Mouse (Mus musculus) adrenal gland, postnatal 36 days (tissue): Measurements from ENCODE around the gene Tmem50a. TPM values are rescaled to one million over a fixed set of nuclear protein-coding genes. Genes with fewer than 3 reads are reported as not detected.
A peak's percentile ranks its signal among the peaks of the same experiment; 100 is the strongest.

ENCODE experiments used
- DNase-seq, 2 experiments: peaks; one replicate each; pipeline ENCODE4 v3.0.0; 2021; ENCODE audit warnings: mixed read lengths in 1 of 2
- long read RNA-seq, 2 experiments: library from polyadenylated mRNA; stranded (forward); transcript quantifications; one replicate each; pipeline ENCODE4 v2.0.0; 2021; ENCODE audit warnings: borderline sequencing depth in 2 of 2
- total RNA-seq, 2 experiments: library from RNA; stranded (reverse); gene quantifications; 2 replicates each; pipeline ENCODE4 v1.2.3; 2021

Tmem50a gene
- 100 to 1,000 TPM; 229 to 405 TPM for total RNA-seq
- long read RNA-seq, experiment 1, transcript Tmem50a-201 (7 exons, 1,204 nt), result major isoform, 443 of 529 reads
- long read RNA-seq, experiment 1, transcript Tmem50a-202 (7 exons, 719 nt), result minor isoform, 21 of 529 reads
- long read RNA-seq, experiment 1, partial matches to known transcripts, result 9 of 529 reads
- long read RNA-seq, experiment 1, other reads (novel, unspliced or antisense), result 56 of 529 reads
- long read RNA-seq, experiment 2, transcript Tmem50a-202 (7 exons, 719 nt), result minor isoform, 5 of 115 reads
- long read RNA-seq, experiment 2, transcript Tmem50a-201 (7 exons, 1,204 nt), result major isoform, 99 of 115 reads
- long read RNA-seq, experiment 2, partial matches to known transcripts, result 2 of 115 reads
- long read RNA-seq, experiment 2, other reads (novel, unspliced or antisense), result 9 of 115 reads

GRCm38 (mm10) chr4:134914864-134915209 is at the start of gene Tmem50a:
Gene Tmem50a (minus strand): TSS chr4:134915024.
- peak; percentile 98 for DNase-seq

DNA sequence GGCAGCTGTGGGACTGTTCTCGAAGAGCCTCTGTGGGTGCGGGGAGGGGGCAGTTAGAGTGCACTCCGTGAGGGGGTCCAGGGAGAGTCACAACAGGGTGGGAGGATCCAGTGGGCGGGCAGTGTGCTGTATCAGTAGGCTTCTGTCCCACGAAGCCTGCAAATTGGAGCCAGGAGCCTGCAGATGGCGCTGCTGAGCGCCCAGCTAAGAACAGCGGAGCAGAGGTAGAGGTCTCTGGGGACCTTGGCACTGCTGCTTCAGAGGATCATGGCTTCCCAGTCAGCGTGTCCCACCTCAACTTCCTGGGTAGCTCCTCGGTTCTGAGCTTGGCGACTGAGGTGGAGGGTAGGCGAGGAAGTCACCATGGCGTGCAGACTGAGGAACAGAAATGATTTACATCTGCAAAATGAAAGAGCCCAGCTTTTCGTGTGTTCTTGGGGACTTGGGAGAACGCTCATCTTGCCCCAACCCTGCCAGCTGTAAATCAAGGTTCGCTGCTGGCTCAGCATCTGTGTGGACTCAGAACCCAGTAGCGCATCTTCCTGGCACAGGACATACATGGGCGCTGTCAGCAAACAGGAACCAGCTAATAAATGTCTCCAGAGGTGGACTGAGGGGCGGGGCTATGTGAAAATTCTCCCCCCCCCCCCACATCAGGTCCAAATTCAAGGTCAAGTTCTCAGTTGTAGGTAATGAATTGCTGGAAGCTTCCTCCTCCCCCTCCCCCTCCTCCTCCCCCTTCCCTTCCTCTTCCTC is 48.4 kb upstream of the Tmem50a start:
- DNase-seq, result peak; percentile 45 to 54

GRCm38 (mm10) chr4:134956328-134956727 is 41.5 kb upstream of the Tmem50a start:
- peak; percentile 73 to 81 for DNase-seq

DNA sequence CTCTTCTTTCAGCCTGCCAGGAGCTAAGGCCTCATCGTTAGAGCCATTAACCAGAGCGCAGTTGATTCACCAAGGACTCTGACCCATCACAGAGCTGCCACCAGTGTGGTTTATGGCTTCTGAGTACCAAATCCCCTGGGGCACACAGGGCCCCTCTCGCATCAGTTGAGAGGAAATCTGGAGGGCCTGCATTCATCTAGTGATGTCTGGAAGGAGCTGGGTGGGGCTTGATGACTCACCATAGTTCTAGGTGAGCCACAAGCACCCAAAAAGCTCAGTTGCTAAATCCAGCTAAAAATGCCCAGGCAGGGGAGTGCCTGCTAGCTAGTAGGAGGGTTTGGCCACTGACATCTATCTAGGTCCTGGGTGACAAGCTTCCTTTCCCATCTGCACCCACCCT is 41.0 kb upstream of the Tmem50a start:
- DNase-seq, result no peak

DNA sequence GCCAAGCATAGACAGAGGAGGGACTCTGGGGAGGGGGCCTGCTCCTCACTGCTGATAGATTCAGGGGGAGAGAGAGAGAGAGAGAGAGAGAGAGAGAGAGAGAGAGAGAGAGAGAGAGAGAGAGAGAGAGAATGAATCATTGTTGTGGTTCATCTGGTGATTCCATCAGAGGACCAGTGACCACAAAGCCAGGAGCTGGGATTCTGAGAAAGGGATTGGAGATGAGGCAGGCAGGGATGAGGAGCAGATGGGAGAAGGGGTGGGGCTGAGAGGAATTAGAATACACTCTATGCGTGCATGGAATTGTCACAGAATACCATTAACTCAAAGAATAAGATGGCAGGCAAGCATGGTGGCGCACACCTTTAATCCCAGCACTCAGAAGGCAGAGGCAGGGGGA is 40.4 kb upstream of the Tmem50a start:
- DNase-seq, result no peak

DNA sequence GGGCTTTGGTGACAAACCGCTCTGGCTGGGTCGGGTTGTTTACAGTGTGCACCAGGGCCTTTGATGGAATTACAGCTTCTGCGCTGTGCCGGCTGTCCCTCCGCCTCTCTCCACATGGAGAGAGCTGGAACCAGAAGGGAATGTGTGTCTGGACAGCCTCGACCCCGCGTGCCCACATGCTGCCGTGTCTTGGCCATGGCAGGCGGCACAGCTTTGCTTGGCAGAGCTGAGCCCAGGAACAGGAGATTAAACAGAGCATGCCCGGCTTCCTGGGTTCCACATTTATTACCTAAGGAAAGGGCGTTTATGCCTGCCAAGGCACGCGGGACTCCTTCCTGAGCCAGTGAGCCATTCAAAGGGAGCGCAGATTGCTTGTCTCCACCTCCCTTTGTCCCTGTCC is 39.6 kb upstream of the Tmem50a start:
- peak in 1 of 2 experiments; percentile 8 for DNase-seq

- DNase-seq, result peak; percentile 36 to 49
Observed at GRCm38 (mm10) chr4:134950518-134951091, 35.8 kb upstream of the Tmem50a start.

GRCm38 (mm10) chr4:134946024-134946744 is 31.4 kb upstream of the Tmem50a start:
- peak; percentile 65 to 76 for DNase-seq

- DNase-seq, result no peak
Observed at GRCm38 (mm10) chr4:134943758-134944538, 29.1 kb upstream of the Tmem50a start.

GRCm38 (mm10) chr4:134939900-134940299 is 25.1 kb upstream of the Tmem50a start:
- no peak for DNase-seq

- peak; percentile 52 to 64 for DNase-seq
Observed at GRCm38 (mm10) chr4:134937240-134938176, 22.7 kb upstream of the Tmem50a start.

DNA sequence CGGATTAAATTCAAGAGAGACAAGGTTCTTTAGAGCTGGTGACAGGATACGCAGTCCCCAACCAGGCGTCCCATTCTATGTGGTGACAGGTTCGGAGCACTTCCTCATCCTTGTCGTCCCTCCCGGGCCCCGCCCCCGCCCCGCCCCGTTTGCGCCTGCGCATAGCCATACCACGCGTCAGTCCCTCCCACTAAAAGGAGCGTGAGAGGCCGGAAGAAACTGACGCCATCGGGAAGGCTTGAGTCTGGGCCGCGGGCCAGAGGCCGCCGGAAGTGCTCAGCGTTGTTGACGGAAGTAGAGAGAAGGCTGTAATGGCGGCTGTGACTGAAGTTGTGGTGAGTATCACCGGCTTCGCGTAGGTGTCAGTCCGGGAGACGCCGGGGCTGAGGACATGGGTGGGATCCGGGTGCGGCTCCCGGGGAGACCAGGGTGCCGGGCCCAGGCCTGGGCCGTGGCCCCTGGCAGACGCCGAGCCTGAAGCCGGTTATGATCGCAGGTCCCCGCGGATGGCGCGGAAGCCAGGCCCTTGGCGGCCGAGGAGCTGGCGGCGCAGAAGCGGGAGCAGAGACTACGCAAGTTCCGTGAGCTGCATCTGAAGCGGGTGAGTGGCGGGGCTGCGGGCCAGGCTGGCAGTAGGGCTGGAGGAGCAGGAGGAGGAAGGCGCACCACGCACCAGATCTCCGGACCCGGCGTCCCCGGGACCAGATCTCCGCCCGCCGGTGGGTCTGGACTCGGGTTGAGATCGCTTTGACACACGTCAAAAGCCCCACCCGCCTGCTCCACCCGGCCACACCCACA is 16.1 kb upstream of the Tmem50a start, which contains the start of gene Syf2:
Gene Syf2, plus strand, starts transcription at position 215 of the 798 bp plus-strand sequence.
- peak; percentile 95 for DNase-seq

GRCm38 (mm10) chr4:134930190-134930589 is 15.4 kb upstream of the Tmem50a start:
- no peak for DNase-seq

DNA sequence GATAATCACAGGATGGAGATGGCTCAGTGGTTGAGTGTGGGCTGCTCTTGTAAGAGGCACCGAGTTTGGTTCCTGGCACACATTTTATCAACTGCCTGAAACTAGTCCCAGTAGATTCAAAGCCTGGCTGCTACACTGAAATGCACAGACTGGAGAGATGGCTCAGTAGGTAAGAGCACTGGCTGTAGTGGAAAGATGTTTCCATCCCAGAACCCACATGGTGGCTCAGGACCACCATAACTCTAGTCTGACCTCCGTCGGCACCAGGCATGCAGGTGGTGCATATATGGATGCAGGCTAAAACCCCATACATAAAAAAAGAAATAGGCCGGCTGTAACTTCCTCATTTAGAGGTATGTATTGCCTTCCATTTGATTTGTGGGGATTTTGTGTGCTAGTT is 14.7 kb upstream of the Tmem50a start:
- no peak for DNase-seq

DNA sequence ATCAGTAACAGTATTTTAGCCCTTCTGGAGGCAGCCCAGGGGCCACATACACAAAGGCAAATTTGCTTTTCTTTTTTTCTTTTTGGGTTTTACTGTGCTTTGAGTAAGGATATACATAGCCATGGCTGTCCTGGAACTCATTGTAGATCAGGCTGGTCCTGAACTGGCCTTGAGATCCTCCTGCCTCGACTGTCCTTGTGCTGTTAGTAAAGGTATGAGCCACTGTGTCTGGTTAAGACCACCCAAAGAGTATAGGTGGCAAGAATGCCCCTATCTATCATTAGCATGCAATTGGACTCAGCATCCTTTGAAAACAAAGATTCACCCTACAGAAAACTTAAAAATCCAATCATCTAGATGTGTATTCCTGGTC is 13.6 kb upstream of the Tmem50a start:
- no peak for DNase-seq

DNA sequence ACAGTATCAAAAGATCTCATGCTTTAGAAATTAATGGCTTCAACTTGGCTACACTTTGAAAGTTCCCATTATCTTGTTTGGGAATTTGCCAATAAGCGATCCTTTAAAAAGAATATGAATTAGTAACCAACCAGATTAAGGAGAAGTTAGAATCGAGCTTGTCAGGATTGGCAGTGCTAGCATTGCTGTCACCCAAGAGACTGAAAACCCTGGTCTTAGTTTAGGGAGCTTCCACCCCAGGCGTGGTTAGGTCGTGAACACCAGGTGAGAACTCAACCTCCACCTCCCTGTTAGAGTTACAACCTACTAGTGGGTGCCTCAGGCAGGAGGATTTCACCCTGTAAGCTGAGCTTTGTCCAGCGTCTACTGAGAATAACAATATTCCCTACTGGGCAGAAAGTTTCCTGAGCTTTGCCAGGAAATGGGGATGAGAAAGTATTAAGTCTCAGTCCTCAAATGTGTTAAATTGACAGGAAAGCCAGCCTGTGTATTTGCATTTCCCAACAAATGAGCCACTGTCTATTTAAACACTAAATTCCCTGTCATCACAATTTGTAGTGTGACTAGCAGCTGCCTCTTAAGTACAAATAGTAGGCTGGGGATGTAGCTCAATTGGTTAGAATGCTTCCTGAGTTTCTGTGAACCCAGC is 13.1 kb upstream of the Tmem50a start:
- no peak for DNase-seq

DNA sequence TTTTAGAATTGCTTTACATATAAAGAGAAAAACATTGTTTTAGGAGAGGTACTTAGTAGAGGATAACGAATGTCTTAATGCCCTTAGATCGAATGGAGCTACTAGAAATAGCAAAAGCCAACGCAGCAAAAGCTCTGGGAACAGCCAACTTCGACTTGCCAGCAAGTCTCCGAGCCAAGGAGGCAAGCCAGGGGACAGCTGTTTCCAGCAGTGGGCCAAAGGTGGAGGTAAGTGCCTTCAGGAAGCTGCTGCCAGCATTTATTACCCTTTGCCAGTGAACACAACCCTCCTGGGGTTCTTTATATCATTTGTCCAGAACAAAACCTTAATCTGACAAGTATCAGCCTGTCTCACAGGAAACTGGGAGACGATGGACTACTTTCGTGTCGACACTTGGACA is 10.4 kb upstream of the Tmem50a start:
- DNase-seq, result peak; percentile 17 to 49

GRCm38 (mm10) chr4:134924019-134924741 is 9.4 kb upstream of the Tmem50a start:
- peak; percentile 85 to 86 for DNase-seq
